Mouse (Mus musculus) hindbrain, embryonic 10.5 days (tissue): ENCODE results near the gene Lbp. TPM values are rescaled to one million over a fixed set of nuclear protein-coding genes. Genes with fewer than 3 reads are reported as not detected.

Source experiments
- DNase-seq: peaks from one replicate; pipeline ENCODE4 v3.0.0-alpha.2; 2017; ENCODE audit warnings: low spot score
- H3K27ac ChIP-seq: fragments of 300-500 bp; sonication (generic); 2 replicates; pipeline ENCODE4 v1.5.1; 2016; ENCODE audit warnings: mild to moderate bottlenecking, moderate library complexity
- H3K27me3 ChIP-seq: fragments of 300-500 bp; sonication (generic); 2 replicates; pipeline ENCODE4 v1.6.1; 2016; ENCODE audit warnings: mild to moderate bottlenecking; ENCODE audit not compliant: poor library complexity, insufficient read depth, severe bottlenecking
- H3K36me3 ChIP-seq: fragments of 300-500 bp; sonication (generic); 2 replicates; pipeline ENCODE4 v1.6.1; 2016; ENCODE audit warnings: mild to moderate bottlenecking, moderate library complexity
- H3K4me1 ChIP-seq: fragments of 300-500 bp; sonication (generic); replicated peaks from 2 replicates; pipeline ENCODE4 v1.6.1; 2016; ENCODE audit warnings: mild to moderate bottlenecking
- H3K4me3 ChIP-seq: fragments of 300-500 bp; sonication (generic); 2 replicates; pipeline ENCODE4 v1.5.1; 2016; ENCODE audit warnings: mild to moderate bottlenecking, moderate library complexity
- H3K9me3 ChIP-seq: fragments of 300-500 bp; sonication (generic); 2 replicates; pipeline ENCODE4 v1.6.1; 2016; ENCODE audit warnings: mild to moderate bottlenecking, moderate library complexity
- WGBS: fragments of 180-500 bp; shearing (Covaris S2); methylation state at CpG from one replicate; pipeline ENCODE4 v1.1.7; 2016; 5-methylcytosine and 5-hydroxymethylcytosine counted together
- polyA plus RNA-seq: library from polyadenylated mRNA; unstranded; fragments of >200 nt; fragmentation: Nextera tagmentation; extraction: Ambion mirVana; gene quantifications from 2 replicates; pipeline ENCODE4 v1.2.1, GENCODE M21; 2016

Gene Lbp
- polyA plus RNA-seq, 1 experiment from 2014 or later, result 2.2 TPM

- no peak for DNase-seq
- peak overlapping the region; percentile 3; the same call in 1 of the 2 replicates for H3K27ac ChIP-seq
- WGBS, result 67% methylated on average over 16 of the region's 16 CpGs
- no peaks in the 10 kb centered on the region; the same call in 1 of the 2 replicates for H3K27me3 ChIP-seq
- H3K4me1 ChIP-seq, result peaks cover 40% of the 10 kb centered on the region
- H3K4me3 ChIP-seq, result no peak overlapping the region
- H3K9me3 ChIP-seq, result no peaks in the 10 kb centered on the region
- no peaks in the 10 kb centered on the region for H3K36me3 ChIP-seq
These were observed 24.6 kb upstream of the Lbp start for GRCm38 (mm10) chr2:158281497-158282205.

- Histone ChIP-seq H3K4me3 (no peak overlapping the region), H3K27ac (no peak overlapping the region), H3K9me3 (no peaks in the 10 kb centered on the region), H3K4me1 (peaks cover 26% of the 10 kb centered on the region), H3K36me3 (no peaks in the 10 kb centered on the region), H3K27me3 (no peaks in the 10 kb centered on the region; the same call in 1 of the 2 replicates)
- 84% methylated on average over 7 of the region's 7 CpGs for WGBS
- DNase-seq, result no peak
These were observed 23.2 kb upstream of the Lbp start for GRCm38 (mm10) chr2:158283136-158283535.

- no peaks in the 10 kb centered on the region for H3K9me3 ChIP-seq
- H3K4me1 ChIP-seq, result peaks cover 26% of the 10 kb centered on the region
- H3K27ac ChIP-seq, result no peak overlapping the region
- no peak for DNase-seq
- no peaks in the 10 kb centered on the region; the same call in 1 of the 2 replicates for H3K27me3 ChIP-seq
- no peaks in the 10 kb centered on the region for H3K36me3 ChIP-seq
- no peak overlapping the region for H3K4me3 ChIP-seq
- WGBS, result 87% methylated on average over 6 of the region's 6 CpGs
These were observed 22.5 kb upstream of the Lbp start for GRCm38 (mm10) chr2:158283771-158284170.

GRCm38 (mm10) chr2:158284571-158284970 is 21.7 kb upstream of the Lbp start:
- 17% methylated on average over 11 of the region's 11 CpGs for WGBS
- H3K9me3 ChIP-seq, result no peaks in the 10 kb centered on the region
- peaks cover 26% of the 10 kb centered on the region for H3K4me1 ChIP-seq
- peak; percentile 65 for DNase-seq
- H3K36me3 ChIP-seq, result no peaks in the 10 kb centered on the region
- H3K27me3 ChIP-seq, result no peaks in the 10 kb centered on the region; the same call in 1 of the 2 replicates
- H3K27ac ChIP-seq, result peak overlapping the region; percentile 71
- H3K4me3 ChIP-seq, result no peak overlapping the region

GRCm38 (mm10) chr2:158285655-158286054 is 20.6 kb upstream of the Lbp start:
- WGBS, result 81% methylated on average over 6 of the region's 6 CpGs
- Histone ChIP-seq H3K4me3 (no peak overlapping the region), H3K27me3 (no peaks in the 10 kb centered on the region; the same call in 1 of the 2 replicates), H3K27ac (no peak overlapping the region), H3K36me3 (no peaks in the 10 kb centered on the region), H3K4me1 (peaks cover 26% of the 10 kb centered on the region), H3K9me3 (no peaks in the 10 kb centered on the region)
- no peak for DNase-seq

- Histone ChIP-seq H3K4me3 (no peak overlapping the region), H3K4me1 (0 out of 2 replicates have a peak, but pooled peaks cover 4% of the 10 kb centered on the region), H3K27ac (no peak overlapping the region), H3K36me3 (no peaks in the 10 kb centered on the region), H3K9me3 (no peaks in the 10 kb centered on the region), H3K27me3 (no peaks in the 10 kb centered on the region)
- WGBS, result 71% methylated on average over 9 of the region's 9 CpGs
- no peak for DNase-seq
These were observed 10.6 kb upstream of the Lbp start for GRCm38 (mm10) chr2:158295700-158296099.

- DNase-seq, result no peak
- Histone ChIP-seq H3K4me3 (no peak overlapping the region), H3K9me3 (no peaks in the 10 kb centered on the region), H3K4me1 (0 out of 2 replicates have a peak, but pooled peaks cover 4% of the 10 kb centered on the region), H3K27ac (no peak overlapping the region), H3K36me3 (no peaks in the 10 kb centered on the region), H3K27me3 (no peaks in the 10 kb centered on the region)
- WGBS, result 84% methylated on average over 3 of the region's 3 CpGs
These were observed 7.1 kb upstream of the Lbp start for GRCm38 (mm10) chr2:158299203-158299602.

GRCm38 (mm10) chr2:158299731-158300130 is 6.6 kb upstream of the Lbp start:
- H3K27ac ChIP-seq, result no peak overlapping the region
- no peaks in the 10 kb centered on the region for H3K27me3 ChIP-seq
- WGBS, result 84% methylated on average over 4 of the region's 4 CpGs
- H3K36me3 ChIP-seq, result no peaks in the 10 kb centered on the region
- DNase-seq, result no peak
- H3K9me3 ChIP-seq, result no peaks in the 10 kb centered on the region
- no peak overlapping the region for H3K4me3 ChIP-seq
- H3K4me1 ChIP-seq, result 0 out of 2 replicates have a peak, but pooled peaks cover 4% of the 10 kb centered on the region

GRCm38 (mm10) chr2:158302807-158303206 is 3.5 kb upstream of the Lbp start:
- H3K27me3 ChIP-seq, result no peaks in the 10 kb centered on the region
- no peak for DNase-seq
- no peak overlapping the region for H3K27ac ChIP-seq
- no peaks in the 10 kb centered on the region for H3K36me3 ChIP-seq
- H3K9me3 ChIP-seq, result no peaks in the 10 kb centered on the region
- H3K4me3 ChIP-seq, result no peak overlapping the region
- WGBS, result 84% methylated on average over 3 of the region's 3 CpGs
- H3K4me1 ChIP-seq, result peaks cover 15% of the 10 kb centered on the region

GRCm38 (mm10) chr2:158306696-158307049 is 380 bp downstream of the Lbp start:
- peaks cover 15% of the 10 kb centered on the region for H3K4me1 ChIP-seq
- H3K36me3 ChIP-seq, result no peaks in the 10 kb centered on the region
- H3K27me3 ChIP-seq, result no peaks in the 10 kb centered on the region
- peak overlapping the region; percentile 66 for H3K27ac ChIP-seq
- no peak overlapping the region for H3K4me3 ChIP-seq
- 41% methylated on average over 6 of the region's 6 CpGs for WGBS
- no peaks in the 10 kb centered on the region for H3K9me3 ChIP-seq
- DNase-seq, result no peak

- no peaks in the 10 kb centered on the region for H3K9me3 ChIP-seq
- H3K36me3 ChIP-seq, result no peaks in the 10 kb centered on the region
- no peak overlapping the region for H3K4me3 ChIP-seq
- no peaks in the 10 kb centered on the region for H3K27me3 ChIP-seq
- WGBS, result 53% methylated on average over 5 of the region's 5 CpGs
- H3K4me1 ChIP-seq, result peaks cover 15% of the 10 kb centered on the region
- no peak for DNase-seq
- no peak overlapping the region for H3K27ac ChIP-seq
These were observed 2.0 kb downstream of the Lbp start for GRCm38 (mm10) chr2:158308276-158308675.

GRCm38 (mm10) chr2:158313089-158313488 is 6.8 kb downstream of the Lbp start:
- no peak overlapping the region for H3K4me3 ChIP-seq
- no peaks in the 10 kb centered on the region for H3K9me3 ChIP-seq
- H3K36me3 ChIP-seq, result no peaks in the 10 kb centered on the region
- H3K4me1 ChIP-seq, result peaks cover 5% of the 10 kb centered on the region
- WGBS, result 80% methylated on average over 1 of the region's 1 CpGs
- no peak for DNase-seq
- H3K27ac ChIP-seq, result no peak overlapping the region
- H3K27me3 ChIP-seq, result no peaks in the 10 kb centered on the region

GRCm38 (mm10) chr2:158316371-158316770 is 10.1 kb downstream of the Lbp start:
- H3K9me3 ChIP-seq, result no peaks in the 10 kb centered on the region
- 68% methylated on average over 8 of the region's 8 CpGs for WGBS
- DNase-seq, result no peak
- peaks cover 5% of the 10 kb centered on the region for H3K4me1 ChIP-seq
- H3K27ac ChIP-seq, result no peak overlapping the region
- no peak overlapping the region for H3K4me3 ChIP-seq
- H3K36me3 ChIP-seq, result no peaks in the 10 kb centered on the region
- no peaks in the 10 kb centered on the region for H3K27me3 ChIP-seq
